Mouse (Mus musculus) brain, adult 2 months (tissue): ENCODE results near the gene Aldh16a1.

Source experiments
- DNase-seq: peaks from one replicate; pipeline ENCODE4 v3.0.0; 2011; ENCODE audit warnings: low read depth, low spot score

Gene Aldh16a1

GRCm38 (mm10) chr7:45091001-45091990, 63.1 kb downstream of the Aldh16a1 start:
- DNase-seq, result no peak
